Mouse (Mus musculus): ENCODE results near the gene Mroh2a. TPM values are rescaled to one million over a fixed set of nuclear protein-coding genes. Genes with fewer than 3 reads are reported as not detected.

The Mroh2a gene
- polyA plus RNA-seq, 1 experiment from 2014 or later = 0.88 TPM

DNA sequence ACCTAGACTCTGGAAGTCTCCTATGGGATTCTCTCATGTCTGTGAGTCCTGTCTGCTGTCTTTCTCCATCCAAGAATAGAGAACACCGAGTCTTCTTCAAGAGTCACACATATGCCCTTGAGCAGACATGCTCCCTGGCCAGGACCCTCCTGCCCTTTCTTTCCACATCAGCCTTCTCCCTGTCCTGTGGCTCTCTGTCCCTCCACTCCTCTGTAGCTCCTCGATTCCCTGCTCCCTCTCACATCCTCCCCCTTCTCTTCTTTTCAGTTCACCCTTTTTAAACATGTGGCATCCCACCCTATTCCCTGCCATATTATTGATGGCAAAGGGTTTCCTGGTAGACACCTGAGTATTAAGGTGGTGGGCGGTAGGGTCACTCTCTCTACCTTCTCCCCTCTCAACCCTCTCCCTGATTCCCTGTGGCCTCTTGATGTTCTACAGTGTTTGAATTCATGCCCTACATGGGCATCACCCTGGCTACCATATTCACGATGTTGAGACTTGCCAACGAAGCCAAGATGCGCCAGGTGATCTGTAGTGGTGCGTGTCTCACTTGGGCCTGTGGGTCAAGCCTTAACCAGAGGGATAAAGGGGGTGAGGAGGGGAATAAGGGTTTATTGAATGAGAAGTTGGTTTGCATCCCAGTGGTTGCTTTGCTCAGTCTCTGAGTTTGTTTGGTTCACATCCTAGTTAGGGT is 5.2 kb downstream of the Mroh2a start:
- no peaks in the 10 kb centered on the region for H3K4me1 ChIP-seq
- no peak overlapping the region for H3K9ac ChIP-seq (replicated peaks)
- 68% methylated on average over 7 of the region's 7 CpGs for WGBS
- ATAC-seq (replicated peaks) = no peak
- no peaks in the 10 kb centered on the region for H3K36me3 ChIP-seq
- H3K4me3 ChIP-seq = no peak overlapping the region
- H3K27me3 ChIP-seq = no peaks in the 10 kb centered on the region
- H3K27ac ChIP-seq (replicated peaks) = no peak overlapping the region
- H3K4me2 ChIP-seq (replicated peaks) = no peak overlapping the region
- H3K9me3 ChIP-seq = peaks cover 91% of the 10 kb centered on the region

DNA sequence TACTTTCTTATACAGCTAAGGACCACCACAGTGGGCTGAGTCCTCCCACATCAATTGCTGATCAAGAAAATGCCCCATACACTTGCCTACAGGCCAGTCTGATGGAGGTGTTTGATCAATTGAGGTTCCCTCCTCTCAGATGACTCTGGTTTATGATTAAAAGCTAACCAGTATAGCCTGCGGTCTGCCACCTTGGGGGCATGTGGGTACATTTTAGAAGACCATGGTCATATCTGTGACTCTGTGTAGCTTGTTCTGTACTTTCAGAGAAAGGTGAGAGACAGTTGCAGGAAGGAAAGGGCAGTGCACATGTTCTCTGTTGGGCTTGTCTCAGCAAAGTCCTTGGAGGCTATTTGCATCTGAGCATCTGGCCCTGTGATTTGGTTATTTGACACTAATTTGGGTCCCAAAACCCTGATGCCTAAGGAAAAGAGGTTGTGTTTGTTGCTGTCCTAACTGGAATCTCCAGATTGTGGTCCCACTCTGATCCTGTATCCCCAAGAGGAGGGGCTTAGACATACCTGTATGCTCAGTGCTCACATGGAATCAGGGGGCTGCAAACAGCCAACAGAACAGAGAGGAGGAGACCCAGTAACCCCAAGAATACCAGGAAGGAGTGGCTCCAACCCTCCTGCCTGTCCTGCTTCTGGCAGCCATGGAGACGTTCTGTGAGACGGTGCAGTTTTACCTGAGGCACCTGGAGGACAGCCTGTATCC is 6.0 kb downstream of the Mroh2a start:
- WGBS = 54% methylated on average over 3 of the region's 3 CpGs
- Histone ChIP-seq H3K9me3 (peaks cover 91% of the 10 kb centered on the region), H3K27me3 (no peaks in the 10 kb centered on the region), H3K9ac (replicated peaks) (no peak overlapping the region), H3K4me3 (no peak overlapping the region), H3K4me2 (replicated peaks) (no peak overlapping the region), H3K36me3 (no peaks in the 10 kb centered on the region), H3K4me1 (no peaks in the 10 kb centered on the region), H3K27ac (replicated peaks) (no peak overlapping the region)
- no peak for ATAC-seq (replicated peaks)

DNA sequence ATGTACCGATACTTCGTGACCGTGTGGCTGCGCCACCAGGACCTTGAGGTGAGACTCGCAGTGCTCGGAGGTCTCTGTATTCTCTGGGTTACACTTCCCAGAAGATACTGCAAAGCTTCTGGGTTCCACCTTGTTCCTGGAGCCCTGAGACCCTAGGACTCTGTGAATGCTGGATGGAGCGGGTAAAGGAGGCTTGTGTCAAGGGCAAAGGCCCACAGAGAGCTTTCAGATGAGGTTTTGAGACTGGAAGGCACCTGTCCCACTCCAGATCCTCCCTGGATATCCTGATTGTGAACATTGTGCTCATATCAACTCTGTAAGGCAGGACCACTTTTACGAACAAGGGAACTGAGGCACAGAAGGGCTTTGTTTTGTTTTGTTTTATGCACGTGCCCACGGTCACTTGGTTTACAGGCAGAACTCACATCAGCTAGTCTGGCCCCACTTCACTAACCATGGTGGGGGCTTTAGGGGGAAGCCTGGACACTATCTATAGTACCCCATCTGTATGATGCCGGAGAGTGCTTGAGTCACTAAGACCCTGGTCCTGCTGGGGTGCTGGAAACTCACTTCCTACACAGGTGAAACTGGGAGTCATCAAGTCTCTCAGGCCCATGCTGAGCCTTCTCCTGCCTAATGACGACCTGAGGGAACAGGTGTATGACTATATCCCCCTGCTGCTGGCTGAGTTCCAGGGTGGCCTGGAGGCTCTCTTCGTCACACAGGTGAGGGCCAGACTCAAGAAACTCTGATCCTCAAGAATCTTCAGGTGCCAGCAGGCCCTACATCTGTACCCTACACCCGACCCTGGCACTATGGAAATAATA is 6.8 kb downstream of the Mroh2a start:
- no peak overlapping the region for H3K4me2 ChIP-seq (replicated peaks)
- no peak overlapping the region for H3K27ac ChIP-seq (replicated peaks)
- H3K4me3 ChIP-seq = no peak overlapping the region
- WGBS = 70% methylated on average over 14 of the region's 14 CpGs
- no peak for ATAC-seq (replicated peaks)
- H3K9me3 ChIP-seq = peaks cover 91% of the 10 kb centered on the region
- H3K9ac ChIP-seq (replicated peaks) = no peak overlapping the region
- H3K36me3 ChIP-seq = no peaks in the 10 kb centered on the region
- H3K27me3 ChIP-seq = no peaks in the 10 kb centered on the region
- H3K4me1 ChIP-seq = no peaks in the 10 kb centered on the region

DNA sequence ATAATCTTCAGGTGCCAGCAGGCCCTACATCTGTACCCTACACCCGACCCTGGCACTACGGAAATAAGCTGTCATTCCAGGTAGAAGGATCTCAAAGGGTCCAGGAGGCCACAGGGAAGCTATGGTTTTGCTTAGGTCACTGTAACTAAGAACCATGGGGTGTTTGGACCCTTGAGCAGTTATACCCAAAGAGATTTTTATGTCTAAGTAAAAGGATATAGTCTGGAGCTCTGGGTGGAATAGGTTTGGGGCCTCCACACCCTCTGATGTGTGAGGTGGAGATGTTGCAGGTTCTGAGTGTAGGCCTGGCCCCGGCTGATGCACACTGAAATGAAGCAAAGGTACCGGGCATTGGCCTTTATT is 7.4 kb downstream of the Mroh2a start:
- 64% methylated on average over 4 of the region's 4 CpGs for WGBS
- H3K4me1 ChIP-seq = no peaks in the 10 kb centered on the region
- peaks cover 91% of the 10 kb centered on the region for H3K9me3 ChIP-seq
- no peak overlapping the region for H3K9ac ChIP-seq (replicated peaks)
- H3K27me3 ChIP-seq = no peaks in the 10 kb centered on the region
- H3K36me3 ChIP-seq = no peaks in the 10 kb centered on the region
- ATAC-seq (replicated peaks) = no peak
- H3K27ac ChIP-seq (replicated peaks) = no peak overlapping the region
- H3K4me3 ChIP-seq = no peak overlapping the region
- H3K4me2 ChIP-seq (replicated peaks) = no peak overlapping the region

DNA sequence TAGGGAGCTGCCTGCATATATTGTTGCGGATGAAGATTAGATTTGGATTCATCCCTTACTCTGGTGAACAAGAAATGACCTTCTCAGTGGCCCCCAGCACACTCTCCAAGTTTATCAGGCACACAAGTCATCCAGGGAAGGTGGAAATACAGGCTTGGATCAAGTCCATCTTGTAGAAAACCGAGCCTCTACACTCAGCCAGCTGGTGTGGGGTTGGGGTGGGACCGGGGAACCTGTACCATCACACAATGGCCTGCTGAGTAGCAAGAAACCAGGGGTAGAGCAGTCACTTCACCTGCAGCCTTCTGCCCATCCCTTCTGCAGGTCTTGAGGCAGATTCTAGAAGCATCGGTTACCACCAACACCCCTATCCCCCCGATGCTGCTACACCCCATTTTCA is 7.9 kb downstream of the Mroh2a start:
- Histone ChIP-seq H3K4me1 (no peaks in the 10 kb centered on the region), H3K4me3 (no peak overlapping the region), H3K27ac (replicated peaks) (no peak overlapping the region), H3K27me3 (no peaks in the 10 kb centered on the region), H3K4me2 (replicated peaks) (no peak overlapping the region), H3K9me3 (peaks cover 92% of the 10 kb centered on the region), H3K9ac (replicated peaks) (no peak overlapping the region), H3K36me3 (no peaks in the 10 kb centered on the region)
- no peak for ATAC-seq (replicated peaks)
- 44% methylated on average over 5 of the region's 5 CpGs for WGBS

- Histone ChIP-seq H3K9me3 (peaks cover 92% of the 10 kb centered on the region), H3K9ac (replicated peaks) (no peak overlapping the region), H3K36me3 (no peaks in the 10 kb centered on the region), H3K4me3 (no peak overlapping the region), H3K4me1 (no peaks in the 10 kb centered on the region), H3K27ac (replicated peaks) (no peak overlapping the region), H3K27me3 (no peaks in the 10 kb centered on the region), H3K4me2 (replicated peaks) (no peak overlapping the region)
- 68% methylated on average over 11 of the region's 11 CpGs for WGBS
- no peak for ATAC-seq (replicated peaks)
Observed at GRCm38 (mm10) chr1:88235046-88235893, 8.5 kb downstream of the Mroh2a start.

GRCm38 (mm10) chr1:88235894-88236415 is 9.2 kb downstream of the Mroh2a start:
- no peak overlapping the region for H3K4me3 ChIP-seq
- no peak for ATAC-seq (replicated peaks)
- no peak overlapping the region for H3K9ac ChIP-seq (replicated peaks)
- no peaks in the 10 kb centered on the region for H3K36me3 ChIP-seq
- H3K27me3 ChIP-seq = no peaks in the 10 kb centered on the region
- no peaks in the 10 kb centered on the region for H3K4me1 ChIP-seq
- H3K9me3 ChIP-seq = peaks cover 93% of the 10 kb centered on the region
- no peak overlapping the region for H3K27ac ChIP-seq (replicated peaks)
- 66% methylated on average over 4 of the region's 4 CpGs for WGBS
- H3K4me2 ChIP-seq (replicated peaks) = no peak overlapping the region

GRCm38 (mm10) chr1:88237311-88237710 is 10.5 kb downstream of the Mroh2a start:
- H3K9ac ChIP-seq (replicated peaks) = no peak overlapping the region
- H3K27me3 ChIP-seq = no peaks in the 10 kb centered on the region
- no peak overlapping the region for H3K4me2 ChIP-seq (replicated peaks)
- H3K36me3 ChIP-seq = no peaks in the 10 kb centered on the region
- WGBS = 76% methylated on average over 5 of the region's 5 CpGs
- H3K27ac ChIP-seq (replicated peaks) = no peak overlapping the region
- ATAC-seq (replicated peaks) = no peak
- peaks cover 90% of the 10 kb centered on the region for H3K9me3 ChIP-seq
- no peaks in the 10 kb centered on the region for H3K4me1 ChIP-seq
- H3K4me3 ChIP-seq = no peak overlapping the region

DNA sequence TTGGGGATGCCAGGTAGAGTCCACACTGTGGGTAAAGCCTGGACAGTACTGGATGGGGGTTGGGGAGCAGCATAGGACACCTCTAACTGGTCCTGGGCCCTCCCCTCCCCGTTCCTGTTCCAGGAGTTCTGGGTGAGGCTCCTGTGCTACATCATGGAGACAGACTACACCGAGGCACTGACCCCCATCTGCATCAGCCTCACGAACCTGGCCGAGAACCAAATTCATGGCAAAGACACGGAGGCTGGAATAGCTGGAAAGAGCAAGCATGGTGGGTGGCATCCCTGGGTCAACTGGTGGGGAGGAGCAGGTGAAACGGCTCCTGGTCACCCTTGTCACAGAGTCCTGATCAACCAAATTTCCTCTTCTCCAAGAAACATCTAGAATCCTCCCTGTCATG is 12.0 kb downstream of the Mroh2a start:
- Histone ChIP-seq H3K4me3 (no peak overlapping the region), H3K27me3 (no peaks in the 10 kb centered on the region), H3K4me2 (replicated peaks) (no peak overlapping the region), H3K4me1 (no peaks in the 10 kb centered on the region), H3K36me3 (no peaks in the 10 kb centered on the region), H3K9me3 (peaks cover 90% of the 10 kb centered on the region), H3K9ac (replicated peaks) (no peak overlapping the region), H3K27ac (replicated peaks) (no peak overlapping the region)
- 81% methylated on average over 6 of the region's 6 CpGs for WGBS
- 0 out of 2 replicates have a peak, but pooled peaks have one; percentile 11 for ATAC-seq (replicated peaks)

- no peaks in the 10 kb centered on the region for H3K36me3 ChIP-seq
- 74% methylated on average over 5 of the region's 5 CpGs for WGBS
- H3K4me2 ChIP-seq (replicated peaks) = no peak overlapping the region
- H3K27me3 ChIP-seq = no peaks in the 10 kb centered on the region
- H3K4me3 ChIP-seq = no peak overlapping the region
- no peak overlapping the region for H3K27ac ChIP-seq (replicated peaks)
- no peaks in the 10 kb centered on the region for H3K4me1 ChIP-seq
- ATAC-seq (replicated peaks) = no peak
- peaks cover 90% of the 10 kb centered on the region for H3K9me3 ChIP-seq
- no peak overlapping the region for H3K9ac ChIP-seq (replicated peaks)
Observed at GRCm38 (mm10) chr1:88240072-88240471, 13.3 kb downstream of the Mroh2a start.

DNA sequence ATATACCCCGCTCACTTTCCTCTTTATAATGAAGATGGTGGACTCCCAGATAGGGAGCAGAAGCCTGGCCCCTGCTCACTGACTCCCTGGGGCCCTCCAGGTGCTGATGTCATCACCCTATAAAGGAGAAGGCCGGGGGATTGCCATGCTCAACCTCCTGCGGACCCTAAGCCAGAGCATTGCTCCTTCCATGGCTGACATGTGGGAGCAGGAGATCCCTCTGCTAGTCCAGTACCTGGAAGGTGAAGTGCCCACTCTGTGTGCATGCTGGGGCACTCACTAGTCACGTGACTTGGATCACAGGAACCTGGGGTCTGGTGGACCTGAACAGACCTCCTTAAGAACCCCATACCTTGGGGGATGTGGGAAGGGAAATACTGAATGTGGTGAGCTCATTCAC is 13.8 kb downstream of the Mroh2a start:
- Histone ChIP-seq H3K4me3 (no peak overlapping the region), H3K27ac (replicated peaks) (no peak overlapping the region), H3K4me2 (replicated peaks) (no peak overlapping the region), H3K36me3 (no peaks in the 10 kb centered on the region), H3K9me3 (peaks cover 89% of the 10 kb centered on the region), H3K27me3 (no peaks in the 10 kb centered on the region), H3K9ac (replicated peaks) (no peak overlapping the region), H3K4me1 (no peaks in the 10 kb centered on the region)
- WGBS = 72% methylated on average over 4 of the region's 4 CpGs
- 0 out of 2 replicates have a peak, but pooled peaks have one; percentile 3 for ATAC-seq (replicated peaks)

Measured in forebrain, embryonic 15.5 days (tissue).